Mouse (Mus musculus) lung, postnatal 36 days (tissue): Measurements from ENCODE around the gene Hydin.
"Not testable (repeated sequence)": the region's sequence is repeated elsewhere in the genome, so short reads cannot be mapped to it uniquely, and the experiment has no call there.

Experiments used
- DNase-seq: peaks from one replicate; pipeline ENCODE4 v3.0.0; 2022; ENCODE audit warnings: mixed read lengths

The Hydin gene

DNA sequence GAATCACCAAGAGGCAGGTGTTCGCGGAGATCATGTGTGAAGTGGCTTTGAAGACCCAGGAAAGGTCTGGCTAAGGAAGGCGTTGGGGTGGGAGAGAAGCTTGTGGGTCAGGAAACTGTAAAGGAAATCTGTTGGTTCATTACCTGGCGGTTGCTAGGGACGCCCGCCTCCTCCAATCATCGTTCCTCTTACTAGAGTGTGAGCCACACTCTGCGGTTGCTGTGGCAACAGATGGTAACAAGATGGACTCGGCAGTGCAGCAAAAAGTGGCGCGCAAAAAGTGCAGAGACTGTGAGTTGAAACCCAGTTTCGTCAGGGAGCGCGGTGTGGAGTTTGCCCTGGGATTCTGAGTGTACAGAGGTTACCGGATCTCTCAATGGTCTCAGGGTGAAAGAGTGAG is at the start of gene Hydin:
Gene Hydin (plus strand): TSS at position 237 of the 400 bp plus-strand sequence.
- DNase-seq: peak; percentile 40

DNA sequence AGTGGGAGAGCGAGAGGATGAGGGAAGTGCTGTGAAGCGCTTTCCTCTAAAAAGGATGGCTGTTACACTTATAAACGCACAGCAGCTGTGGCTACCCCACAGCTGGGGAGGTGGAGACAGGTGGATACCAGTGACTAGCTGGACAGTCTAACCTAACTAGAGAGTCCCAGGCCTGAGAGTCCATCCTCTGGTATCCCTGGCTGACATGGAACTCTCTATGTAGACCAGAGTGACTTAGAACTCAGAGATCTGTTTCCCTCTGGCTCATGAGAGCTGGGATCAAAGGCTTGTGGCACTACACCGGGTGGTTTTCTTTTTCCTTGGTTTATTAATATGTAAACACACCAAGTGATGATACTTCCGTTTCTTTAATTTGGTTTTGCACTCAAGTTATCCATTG is 49.6 kb upstream of the Hydin start:
- no peak for DNase-seq

GRCm38 (mm10) chr8:110217681-110218131 is 49.1 kb upstream of the Hydin start:
- peak; percentile 99 for DNase-seq

DNA sequence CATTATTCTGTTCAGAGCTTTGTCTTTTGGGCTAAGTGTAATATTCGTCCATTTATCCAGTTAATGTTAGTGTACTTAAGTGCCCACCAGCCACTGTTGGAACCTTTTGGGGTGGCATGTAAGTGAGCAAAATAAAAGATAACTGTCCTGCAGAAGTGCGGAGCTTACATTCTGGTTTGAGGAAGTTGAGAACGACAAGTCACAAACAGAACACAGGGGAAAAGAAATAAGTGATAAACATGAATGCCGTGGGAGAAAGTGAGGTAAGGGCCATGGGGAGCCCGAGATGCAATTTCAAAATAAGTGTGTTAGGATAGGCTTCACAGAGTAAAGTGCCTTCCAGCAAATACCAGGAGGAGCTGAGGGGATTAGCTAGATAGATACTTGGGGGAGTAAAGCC is 48.3 kb upstream of the Hydin start:
- no peak for DNase-seq

- DNase-seq: peak; percentile 30
These were observed 45.8 kb upstream of the Hydin start for GRCm38 (mm10) chr8:110220936-110221335.

- DNase-seq: no peak
These were observed 36.0 kb upstream of the Hydin start for GRCm38 (mm10) chr8:110230803-110231202.

DNA sequence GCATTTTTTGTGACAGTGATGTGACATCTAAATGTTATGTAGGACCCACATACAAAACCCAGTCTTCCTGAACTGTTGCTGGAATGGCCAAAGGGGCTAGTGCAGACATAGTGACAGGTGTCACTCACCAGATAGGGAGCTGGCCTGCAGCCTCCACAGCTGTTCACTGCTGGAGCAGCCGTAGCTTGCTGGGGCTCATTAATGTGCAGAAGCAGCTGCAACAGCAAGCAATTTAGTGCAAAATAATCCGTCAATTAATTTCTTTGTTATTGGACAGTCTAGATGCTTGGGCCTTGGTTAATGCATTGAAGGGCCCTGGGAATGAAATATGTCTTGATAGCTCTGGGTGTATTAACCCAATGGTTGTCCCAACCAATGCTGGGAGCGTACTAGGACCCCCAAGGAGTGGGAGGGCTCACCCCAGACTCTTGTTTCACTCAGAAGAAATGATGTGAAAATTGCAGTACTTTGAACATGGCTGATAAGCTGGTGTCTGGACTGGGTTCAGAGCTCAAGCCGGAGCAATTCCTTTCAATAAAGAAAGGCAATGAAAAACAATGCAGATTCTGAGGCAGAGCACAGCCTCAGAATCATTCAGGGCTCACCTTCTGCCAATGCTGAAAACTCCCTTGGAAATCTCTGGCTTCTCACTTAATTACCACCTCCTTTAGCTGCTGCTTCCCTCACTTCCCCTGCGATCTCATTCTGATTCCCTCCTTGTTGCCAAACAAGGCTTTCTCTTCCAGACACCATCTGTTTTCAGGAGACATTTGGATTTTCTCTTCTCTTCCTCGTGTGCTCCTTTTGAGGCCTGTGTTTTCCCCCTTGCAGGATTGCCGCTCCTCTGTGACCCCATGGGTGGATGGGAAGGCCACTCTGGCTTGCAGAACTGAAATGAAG is 24.2 kb upstream of the Hydin start:
- DNase-seq: no peak

DNA sequence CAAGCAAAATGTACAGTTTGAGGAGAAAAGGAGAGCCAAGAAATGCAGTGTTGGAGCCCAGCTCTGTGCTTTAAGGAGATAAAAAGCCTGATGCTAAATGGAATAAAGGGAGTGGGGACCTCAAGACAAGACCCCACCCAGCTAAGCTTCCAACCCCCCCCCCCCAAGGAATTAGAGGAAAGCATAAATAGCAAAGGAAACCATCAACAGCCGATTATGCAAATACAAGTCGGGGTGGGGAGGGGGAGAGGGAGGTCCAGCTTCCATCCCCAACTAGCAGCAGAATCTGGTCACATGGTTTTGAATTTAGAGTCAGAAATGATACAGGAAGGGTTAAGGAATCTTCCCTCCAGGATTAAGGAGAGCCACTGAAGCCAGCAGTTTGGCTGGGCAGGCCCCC is 22.2 kb upstream of the Hydin start:
- no peak for DNase-seq

GRCm38 (mm10) chr8:110247238-110247637 is 19.5 kb upstream of the Hydin start:
- DNase-seq: no peak

- no peak for DNase-seq
These were observed 12.8 kb upstream of the Hydin start for GRCm38 (mm10) chr8:110253986-110254385.

DNA sequence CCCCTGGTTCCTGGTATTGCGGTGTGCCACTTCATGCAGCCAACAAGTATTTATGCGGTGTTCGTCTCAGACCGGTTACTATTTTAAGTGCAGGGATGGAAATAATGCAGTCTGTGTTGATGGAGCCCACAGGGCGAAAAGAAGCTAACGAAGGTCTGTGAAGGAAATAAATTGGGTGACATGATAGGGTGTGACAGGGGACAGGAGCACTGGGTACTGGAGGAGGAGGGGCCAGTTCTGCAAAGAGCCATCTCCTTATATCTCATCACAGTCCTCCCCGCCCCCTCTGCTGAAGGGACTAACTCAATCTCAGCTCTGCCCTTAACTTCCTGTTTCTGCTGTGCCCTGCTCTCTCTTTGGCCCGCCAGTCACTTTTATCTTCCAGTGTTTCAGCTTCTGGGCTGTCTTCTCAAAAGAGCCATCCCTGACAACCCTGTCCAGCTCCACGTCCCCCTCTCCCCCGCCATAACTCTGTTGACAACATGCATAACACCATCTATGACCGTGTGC is 926 bp upstream of the Hydin start:
- DNase-seq: peak; percentile 2

- DNase-seq: no peak
These were observed 491 bp downstream of the Hydin start for GRCm38 (mm10) chr8:110267268-110267667.

GRCm38 (mm10) chr8:110270659-110271058 is 3.9 kb downstream of the Hydin start:
- no peak for DNase-seq

GRCm38 (mm10) chr8:110273394-110273793 is 6.6 kb downstream of the Hydin start:
- DNase-seq: no peak

DNA sequence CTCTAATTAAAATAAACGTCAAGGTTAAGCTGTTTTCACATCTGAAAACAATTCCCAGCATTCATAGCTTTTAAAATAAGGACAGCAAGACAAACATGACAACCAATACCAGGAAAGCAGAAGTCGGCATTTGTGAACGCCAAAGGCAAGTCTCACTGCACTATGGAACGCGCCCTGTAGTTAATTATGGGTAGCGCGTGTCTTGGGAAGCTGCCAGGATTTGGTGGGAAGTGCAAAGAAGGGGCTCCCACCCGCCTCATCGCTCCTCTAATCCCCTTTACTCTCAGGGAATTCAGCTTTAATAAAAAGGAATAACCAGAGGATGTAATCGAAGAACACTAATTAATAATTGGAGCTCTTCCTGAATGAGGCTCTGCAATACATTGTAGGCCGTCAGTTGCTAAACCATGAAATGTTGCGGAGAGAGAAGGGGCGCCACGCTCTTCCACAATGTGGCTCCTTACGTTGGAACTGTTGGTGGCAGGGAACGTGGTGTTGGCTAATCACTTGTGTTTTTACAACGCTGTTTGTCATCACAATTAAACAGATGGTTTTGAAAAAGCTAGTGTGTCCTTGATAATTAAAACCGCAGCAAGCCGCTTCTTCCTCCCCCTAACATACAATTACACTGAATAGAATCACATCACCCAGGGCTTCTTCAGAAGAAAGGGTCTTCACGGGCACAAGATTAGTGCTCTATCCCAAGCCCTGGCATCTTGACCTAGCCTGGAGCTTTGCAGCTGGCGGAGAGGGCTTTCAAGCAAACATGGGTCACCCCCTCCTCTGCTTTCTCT is 8.9 kb downstream of the Hydin start:
- DNase-seq: no peak

GRCm38 (mm10) chr8:110276259-110276560 is 9.4 kb downstream of the Hydin start:
- DNase-seq: no peak

- DNase-seq: no peak
These were observed 45.9 kb downstream of the Hydin start for GRCm38 (mm10) chr8:110312715-110313114.

DNA sequence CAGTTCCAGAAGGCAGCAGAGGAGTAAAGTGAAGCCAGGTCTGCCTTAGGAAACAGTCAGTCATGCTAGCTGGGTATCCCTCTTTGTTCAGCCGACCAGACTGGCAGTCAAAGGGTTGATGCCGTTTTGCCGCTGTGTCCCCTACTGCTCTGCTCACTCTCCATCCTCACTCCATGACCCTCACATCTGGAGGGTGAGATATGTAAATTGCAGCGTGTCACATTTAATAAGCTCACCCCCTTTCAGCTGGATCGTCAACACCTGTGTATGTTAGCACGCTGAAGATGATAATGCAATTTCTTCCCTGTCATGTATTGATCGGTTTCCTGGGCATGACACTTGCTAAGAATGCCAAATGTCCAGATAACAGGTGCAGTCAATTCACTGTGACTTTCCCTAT is 49.0 kb downstream of the Hydin start:
- DNase-seq: no peak

GRCm38 (mm10) chr8:110319586-110319985 is 52.8 kb downstream of the Hydin start:
- DNase-seq: no peak

DNA sequence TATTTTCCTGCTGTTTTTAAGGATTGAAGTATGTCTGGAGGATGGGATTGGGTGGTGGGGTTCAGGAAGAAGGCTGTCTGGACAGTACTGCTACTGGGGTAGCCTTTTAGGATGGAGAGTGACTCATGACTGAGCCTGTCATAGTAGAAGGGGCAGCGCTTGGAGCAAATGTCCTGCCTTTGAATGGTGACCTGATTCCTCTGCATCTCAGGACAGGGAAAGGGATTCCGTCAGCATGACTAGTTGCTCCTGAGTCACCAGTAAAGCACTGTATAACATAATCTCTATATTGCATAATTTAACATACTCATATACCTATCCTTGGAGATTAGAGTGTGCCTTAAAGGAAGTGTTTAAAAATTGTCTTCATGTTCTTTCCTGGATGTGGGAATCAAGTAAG is 54.7 kb downstream of the Hydin start:
- no peak for DNase-seq

DNA sequence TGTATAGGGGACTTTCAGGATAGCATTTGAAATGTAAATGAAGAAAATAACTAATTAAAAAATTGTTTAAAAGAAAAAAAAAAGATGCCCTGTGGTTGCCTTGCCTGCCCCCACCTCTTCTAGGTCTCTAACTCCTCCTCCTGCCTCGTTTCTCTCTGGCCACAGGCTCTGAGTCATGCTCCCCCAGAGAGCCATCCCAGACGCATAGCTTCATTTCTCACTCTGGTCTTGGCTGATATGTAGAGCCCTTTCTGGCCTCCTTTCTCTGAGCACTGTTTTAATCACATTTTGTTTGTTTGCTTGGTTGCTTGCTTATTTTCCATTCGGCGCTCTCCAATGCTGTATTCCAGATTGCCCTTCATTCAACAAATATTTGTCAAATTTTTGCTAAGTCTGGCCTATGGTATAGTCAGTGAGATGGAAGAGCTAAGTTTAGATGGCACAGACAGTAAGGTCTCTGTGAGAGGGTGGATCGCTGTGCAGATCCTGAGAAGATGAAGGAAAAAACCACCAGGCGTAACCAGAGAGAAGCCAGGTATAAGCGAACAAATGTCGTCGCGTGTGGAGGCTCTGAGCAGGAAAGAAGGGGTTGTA is 57.3 kb downstream of the Hydin start:
- peak; percentile 41 for DNase-seq

DNA sequence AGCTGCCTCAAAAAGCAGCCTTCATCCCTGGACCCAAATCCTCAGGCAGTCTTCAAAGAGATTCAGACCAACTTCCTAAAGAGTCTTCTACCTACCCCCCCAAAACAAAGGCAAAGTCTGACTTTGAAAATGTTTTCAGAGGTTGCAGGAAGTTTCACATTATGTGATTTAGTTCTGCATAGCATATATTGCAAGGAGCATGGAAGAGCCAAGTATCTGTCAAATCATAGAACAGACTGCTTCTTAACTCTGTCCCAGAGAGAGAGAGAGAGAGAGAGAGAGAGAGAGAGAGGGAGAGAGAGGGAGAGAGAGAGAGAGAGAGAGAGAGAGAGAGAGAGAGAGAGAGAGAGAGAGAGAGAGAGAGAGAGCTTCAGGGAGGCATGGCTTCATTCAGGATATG is 60.3 kb downstream of the Hydin start:
- not testable (repeated sequence) for DNase-seq

GRCm38 (mm10) chr8:110333376-110333775 is 66.6 kb downstream of the Hydin start:
- DNase-seq: no peak
